Mouse (Mus musculus) ES-E14 (cell line): Measurements from ENCODE around the gene Agap1. TPM values are rescaled to one million over a fixed set of nuclear protein-coding genes. Genes with fewer than 3 reads are reported as not detected.

Experiments used
- DNase-seq: peaks from one replicate; pipeline ENCODE4 v3.0.0-alpha.2; 2013; ENCODE audit warnings: low read depth, low spot score
- H3K27ac ChIP-seq: 2 replicates; pipeline ENCODE4 v1.5.1; 2012; ENCODE audit warnings: low read depth, mild to moderate bottlenecking, low read length, moderate library complexity, mixed read lengths; ENCODE audit not compliant: poor library complexity, insufficient read depth, severe bottlenecking
- H3K36me3 ChIP-seq: 2 replicates; pipeline ENCODE4 v1.6.1; 2012; ENCODE audit warnings: mild to moderate bottlenecking, low read length, moderate library complexity, mixed read lengths; ENCODE audit not compliant: control insufficient read depth, poor library complexity, insufficient read depth, severe bottlenecking
- H3K4me1 ChIP-seq, 2 experiments: fragments of 150-350 bp in 1 of 2; sonication (generic) in 1 of 2; 2 replicates each; pipeline ENCODE4 v1.6.1; 2012; ENCODE audit warnings: low read length in 2 of 2, mild to moderate bottlenecking in 1 of 2, mixed read lengths in 1 of 2; ENCODE audit not compliant: control insufficient read depth in 2 of 2, insufficient read depth in 2 of 2, poor library complexity in 1 of 2
- H3K4me3 ChIP-seq, 2 experiments: fragments of 150-350 bp in 1 of 2; sonication (generic) in 1 of 2; 2 replicates each; pipeline ENCODE4 v1.5.1; 2012; ENCODE audit warnings: low read length in 2 of 2, low read depth in 1 of 2, mild to moderate bottlenecking in 1 of 2, mixed read lengths in 1 of 2; ENCODE audit not compliant: insufficient read depth in 1 of 2, poor library complexity in 1 of 2, severe bottlenecking in 1 of 2
- H3K9ac ChIP-seq: 2 replicates; pipeline ENCODE4 v1.6.1; 2012; ENCODE audit warnings: low read depth, mild to moderate bottlenecking, low read length, mixed read lengths; ENCODE audit not compliant: poor library complexity, insufficient read depth, severe bottlenecking
- H3K9me3 ChIP-seq: fragments of 150-350 bp; sonication (generic); 2 replicates; pipeline ENCODE4 v1.6.1; 2012; ENCODE audit warnings: low read depth, mild to moderate bottlenecking, low read length; ENCODE audit not compliant: control insufficient read depth, insufficient read depth
- CHD2 ChIP-seq: IDR thresholded peaks from 2 replicates; pipeline ENCODE4 v1.6.1; 2014; ENCODE audit warnings: mild to moderate bottlenecking, low read depth, low read length, inconsistent platforms
- HCFC1 ChIP-seq: IDR thresholded peaks from 2 replicates; pipeline ENCODE4 v1.6.1; 2012; ENCODE audit warnings: low read length, inconsistent platforms, borderline replicate concordance; ENCODE audit not compliant: insufficient read depth
- MAFK ChIP-seq: IDR thresholded peaks from 2 replicates; pipeline ENCODE4 v1.6.1; 2014; ENCODE audit warnings: mild to moderate bottlenecking, low read depth, low read length, inconsistent platforms; ENCODE audit not compliant: insufficient read depth
- ZC3H11A ChIP-seq: IDR thresholded peaks from 2 replicates; pipeline ENCODE4 v1.6.1; 2012; ENCODE audit warnings: low read depth, mild to moderate bottlenecking, inconsistent platforms, low read length, borderline replicate concordance
- ZNF384 ChIP-seq: IDR thresholded peaks from 2 replicates; pipeline ENCODE4 v1.6.1; 2012; ENCODE audit warnings: low read depth, low read length, inconsistent platforms
- in situ Hi-C, 2 experiments: fragments of 600-800 bp; cut with MboI; formaldehyde crosslinking; loops; one replicate each; pipeline ENCODE4 v1.15.1; 2025; ENCODE audit warnings: low sequenced_read_pairs in 2 of 2, inconsistent platforms in 1 of 2; ENCODE audit not compliant: unreplicated experiment in 2 of 2
- total RNA-seq: library from RNA; depleted of rRNA; stranded (reverse); fragments of 300-350 nt; gene quantifications from 2 replicates; pipeline ENCODE4 v1.2.3, GENCODE M21; 2012

The Agap1 gene
- total RNA-seq, 1 experiment, result 19.8 TPM

- DNase-seq, result no peak
- H3K9ac ChIP-seq, result no peak overlapping the region
- in situ Hi-C loops, result no loop called here
- H3K36me3 ChIP-seq, result no peaks in the 10 kb centered on the region
- no peaks in the 10 kb centered on the region for H3K9me3 ChIP-seq
- TF ChIP-seq MAFK (no peak), HCFC1 (no peak), ZNF384 (no peak), CHD2 (no peak), ZC3H11A (no peak)
- peaks cover 1 to 21% of the 10 kb centered on the region in 2 experiments; a peak in 3 of 4 replicates for H3K4me1 ChIP-seq
- no peak overlapping the region for H3K4me3 ChIP-seq
- H3K27ac ChIP-seq, result no peak overlapping the region
These were observed 368.4 kb downstream of the Agap1 start for GRCm38 (mm10) chr1:89823036-89823435.

- no peaks in the 10 kb centered on the region for H3K9me3 ChIP-seq
- no peaks in the 10 kb centered on the region; the same call in 1 of the 2 replicates for H3K36me3 ChIP-seq
- no peak overlapping the region for H3K4me3 ChIP-seq
- peaks cover 0 to 8% of the 10 kb centered on the region in 2 experiments; a peak in 2 of 4 replicates for H3K4me1 ChIP-seq
- no peak for TF ChIP-seq MAFK
- TF ChIP-seq ZNF384, result no peak
- TF ChIP-seq HCFC1, result no peak
- TF ChIP-seq CHD2, result no peak
- TF ChIP-seq ZC3H11A, result no peak
- in situ Hi-C loops, result no loop called here
- DNase-seq, result no peak
- no peak overlapping the region for H3K9ac ChIP-seq
- H3K27ac ChIP-seq, result no peak overlapping the region
These were observed 372.4 kb downstream of the Agap1 start for GRCm38 (mm10) chr1:89827051-89827450.

GRCm38 (mm10) chr1:89831095-89831494, 376.5 kb downstream of the Agap1 start:
- Histone ChIP-seq H3K4me3 (no peak overlapping the region), H3K27ac (no peak overlapping the region), H3K9ac (no peak overlapping the region), H3K9me3 (no peaks in the 10 kb centered on the region), H3K36me3 (no peaks in the 10 kb centered on the region; the same call in 1 of the 2 replicates), H3K4me1 (no peaks in the 10 kb centered on the region)
- no peak for DNase-seq
- no peak for TF ChIP-seq HCFC1
- in situ Hi-C loops, result no loop called here

GRCm38 (mm10) chr1:89844064-89844463, 389.5 kb downstream of the Agap1 start:
- in situ Hi-C loops, result no loop called here
- TF ChIP-seq CHD2 (no peak), MAFK (peak; percentile 74)
- no peaks in the 10 kb centered on the region for H3K9me3 ChIP-seq
- H3K4me3 ChIP-seq, result no peak overlapping the region
- no peak overlapping the region for H3K27ac ChIP-seq
- H3K4me1 ChIP-seq, result peaks cover 0 to 3% of the 10 kb centered on the region in 2 experiments; a peak in 1 of 4 replicates
- H3K36me3 ChIP-seq, result peaks cover 5% of the 10 kb centered on the region; the same call in 1 of the 2 replicates
- H3K9ac ChIP-seq, result no peak overlapping the region
- peak; percentile 39 for DNase-seq

- DNase-seq, result no peak
- no peak overlapping the region for H3K27ac ChIP-seq
- no peaks in the 10 kb centered on the region for H3K9me3 ChIP-seq
- peaks cover 5% of the 10 kb centered on the region; the same call in 1 of the 2 replicates for H3K36me3 ChIP-seq
- TF ChIP-seq HCFC1, result no peak
- TF ChIP-seq ZC3H11A, result no peak
- no peak for TF ChIP-seq MAFK
- no peak for TF ChIP-seq ZNF384
- TF ChIP-seq CHD2, result no peak
- peaks cover 0 to 3% of the 10 kb centered on the region in 2 experiments; a peak in 1 of 4 replicates for H3K4me1 ChIP-seq
- H3K9ac ChIP-seq, result no peak overlapping the region
- no peak overlapping the region for H3K4me3 ChIP-seq
- in situ Hi-C loops, result no loop called here
These were observed 390.9 kb downstream of the Agap1 start for GRCm38 (mm10) chr1:89845487-89845886.
